Mouse (Mus musculus): ENCODE data around the gene Gm42878. TPM values are rescaled to one million over a fixed set of nuclear protein-coding genes. Genes with fewer than 3 reads are reported as not detected.
"Not testable (repeated sequence)": the region's sequence is repeated elsewhere in the genome, so short reads cannot be mapped to it uniquely, and the experiment has no call there.

Gene Gm42878
- polyA plus RNA-seq, 1 experiment from 2014 or later, result not detected

GRCm38 (mm10) chr5:121519758-121520157 lies 25.5 kb downstream of the Gm42878 start:
- ATAC-seq (ENCODE audit: low read depth); H3K9me3 ChIP-seq; H3K27me3 ChIP-seq; H3K4me2 ChIP-seq; H3K4me1 ChIP-seq (replicated peaks); H3K27ac ChIP-seq (replicated peaks); H3K4me3 ChIP-seq; H3K9ac ChIP-seq: not testable (repeated sequence)
- WGBS, result 87% methylated on average over 11 of the region's 17 CpGs
- peaks cover 62% of the 10 kb centered on the region for H3K36me3 ChIP-seq

- Histone ChIP-seq H3K9ac (no peak overlapping the region), H3K4me1 (replicated peaks) (no peaks in the 10 kb centered on the region), H3K4me3 (no peak overlapping the region), H3K36me3 (peaks cover 54% of the 10 kb centered on the region), H3K9me3 (no peaks in the 10 kb centered on the region), H3K27ac (replicated peaks) (no peak overlapping the region), H3K27me3 (no peaks in the 10 kb centered on the region), H3K4me2 (no peak overlapping the region)
- no peak for ATAC-seq (ENCODE audit: low read depth)
- WGBS, result 93% methylated on average over 9 of the region's 9 CpGs
Measured at GRCm38 (mm10) chr5:121518983-121519382, 26.3 kb downstream of the Gm42878 start.

DNA sequence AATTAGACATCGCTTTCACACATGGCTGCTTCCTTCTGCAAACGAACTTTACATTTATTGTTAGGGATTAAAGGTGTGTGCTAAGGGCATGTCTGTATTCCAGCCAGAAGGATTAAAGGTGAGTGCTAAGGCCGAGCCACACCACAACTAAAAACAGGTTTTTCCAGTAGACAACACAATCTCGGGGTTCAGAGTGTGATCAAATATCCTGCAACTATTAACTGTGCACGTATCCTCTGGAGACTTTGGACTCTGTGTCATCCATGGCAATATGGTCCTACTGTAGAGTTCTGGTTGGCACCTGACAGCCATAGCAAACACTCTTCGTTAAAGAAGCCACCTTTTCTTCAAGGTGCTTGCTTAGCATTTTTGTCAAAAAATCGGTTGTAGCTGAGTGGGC lies 35.3 kb downstream of the Gm42878 start:
- Histone ChIP-seq H3K4me1 (replicated peaks) (no peaks in the 10 kb centered on the region), H3K4me2 (no peak overlapping the region), H3K9ac (no peak overlapping the region), H3K4me3 (no peak overlapping the region), H3K36me3 (no peaks in the 10 kb centered on the region), H3K27me3 (no peaks in the 10 kb centered on the region), H3K27ac (replicated peaks) (no peak overlapping the region), H3K9me3 (no peaks in the 10 kb centered on the region)
- WGBS, result 84% methylated on average over 7 of the region's 7 CpGs
- no peak for ATAC-seq (ENCODE audit: low read depth)

DNA sequence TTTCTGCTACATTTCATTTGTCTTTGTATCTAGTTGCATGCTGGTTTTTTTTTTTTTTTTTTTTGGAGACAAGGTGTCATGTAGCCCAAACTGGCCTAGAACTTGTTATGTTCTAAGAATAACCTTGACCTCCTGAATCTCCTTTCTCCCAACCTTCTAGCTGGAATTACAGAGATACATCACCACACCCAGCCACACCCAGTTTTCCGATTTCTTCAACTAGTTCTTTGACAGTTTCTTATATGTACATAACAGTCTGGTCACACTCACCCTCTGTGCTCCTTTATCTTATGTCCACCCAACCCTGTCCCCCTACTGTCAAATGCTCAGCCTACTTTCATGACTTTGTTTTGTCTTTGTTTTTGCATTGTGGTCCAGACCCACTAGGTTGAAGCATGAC lies 38.4 kb downstream of the Gm42878 start:
- Histone ChIP-seq H3K9me3 (no peaks in the 10 kb centered on the region), H3K4me2 (no peak overlapping the region), H3K9ac (no peak overlapping the region), H3K27me3 (no peaks in the 10 kb centered on the region), H3K27ac (replicated peaks) (no peak overlapping the region), H3K36me3 (no peaks in the 10 kb centered on the region), H3K4me3 (no peak overlapping the region), H3K4me1 (replicated peaks) (no peaks in the 10 kb centered on the region)
- ATAC-seq (ENCODE audit: low read depth), result no peak
- 100% methylated on average over 1 of the region's 1 CpGs for WGBS

GRCm38 (mm10) chr5:121503231-121503630 lies 42.1 kb downstream of the Gm42878 start, which contains the start of gene Adam1b:
Gene Adam1b (minus strand): TSS chr5:121503435.
- Histone ChIP-seq H3K27ac (replicated peaks) (no peak within 1 kb of the TSS), H3K4me1 (replicated peaks) (no peaks in the 10 kb centered on the region), H3K9me3 (no peaks in the 10 kb centered on the region), H3K27me3 (no peaks in the 10 kb centered on the region), H3K36me3 (no peaks in the 10 kb centered on the region), H3K4me2 (no peak within 1 kb of the TSS), H3K9ac (no peak within 1 kb of the TSS), H3K4me3 (no peak within 1 kb of the TSS)
- 86% methylated on average over 3 of the region's 3 CpGs for WGBS
- no peak for ATAC-seq (ENCODE audit: low read depth)

DNA sequence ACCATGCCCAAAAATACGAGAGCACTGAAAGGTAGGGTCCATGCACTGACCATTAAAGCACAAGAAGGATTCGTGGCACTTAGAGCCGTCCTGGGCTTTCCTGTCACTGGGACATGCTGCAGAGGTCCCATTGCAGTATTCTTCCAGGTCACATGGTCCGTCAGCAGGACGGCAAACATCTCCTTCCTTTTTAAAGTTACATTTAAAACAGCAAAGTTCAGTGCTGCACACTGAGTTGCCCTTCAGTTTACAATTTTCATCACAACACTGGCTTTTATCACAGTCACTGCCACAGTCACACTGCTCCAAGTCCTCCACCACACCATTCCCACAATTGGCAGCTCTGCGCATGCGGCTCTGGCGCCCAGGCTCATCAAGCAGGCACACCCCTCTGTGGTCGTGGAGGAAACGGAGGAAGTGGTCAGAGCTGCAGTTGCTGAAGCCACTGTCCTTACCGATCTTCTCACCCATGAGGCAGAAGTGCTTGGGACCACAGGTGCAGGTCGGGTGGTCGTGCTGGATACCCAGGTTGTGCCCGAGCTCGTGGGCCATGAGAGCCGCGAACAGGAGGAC lies 43.8 kb downstream of the Gm42878 start:
- H3K36me3 ChIP-seq; H3K9ac ChIP-seq; H3K4me2 ChIP-seq; ATAC-seq (ENCODE audit: low read depth); H3K9me3 ChIP-seq; H3K4me1 ChIP-seq (replicated peaks); H3K27ac ChIP-seq (replicated peaks); H3K27me3 ChIP-seq; H3K4me3 ChIP-seq: not testable (repeated sequence)
- WGBS, result 81% methylated on average over 11 of the region's 17 CpGs

GRCm38 (mm10) chr5:121500719-121501118 lies 44.6 kb downstream of the Gm42878 start:
- ATAC-seq (ENCODE audit: low read depth), result no peak
- Histone ChIP-seq H3K27ac (replicated peaks) (no peak overlapping the region), H3K4me1 (replicated peaks) (no peaks in the 10 kb centered on the region), H3K4me2 (no peak overlapping the region), H3K9me3 (no peaks in the 10 kb centered on the region), H3K9ac (no peak overlapping the region), H3K27me3 (no peaks in the 10 kb centered on the region), H3K4me3 (no peak overlapping the region), H3K36me3 (no peaks in the 10 kb centered on the region)
- 75% methylated on average over 7 of the region's 7 CpGs for WGBS

- Histone ChIP-seq H3K36me3 (no peaks in the 10 kb centered on the region), H3K27ac (replicated peaks) (no peak overlapping the region), H3K27me3 (no peaks in the 10 kb centered on the region), H3K4me1 (replicated peaks) (no peaks in the 10 kb centered on the region), H3K9me3 (no peaks in the 10 kb centered on the region), H3K9ac (no peak overlapping the region), H3K4me3 (no peak overlapping the region), H3K4me2 (no peak overlapping the region)
- 79% methylated on average over 8 of the region's 8 CpGs for WGBS
- no peak for ATAC-seq (ENCODE audit: low read depth)
Measured at GRCm38 (mm10) chr5:121493305-121493704, 52.0 kb downstream of the Gm42878 start.

GRCm38 (mm10) chr5:121484801-121485200 lies 60.5 kb downstream of the Gm42878 start:
- no peaks in the 10 kb centered on the region for H3K27me3 ChIP-seq
- no peak overlapping the region for H3K9ac ChIP-seq
- no peak overlapping the region for H3K27ac ChIP-seq (replicated peaks)
- H3K4me1 ChIP-seq (replicated peaks), result no peaks in the 10 kb centered on the region
- H3K4me2 ChIP-seq, result no peak overlapping the region
- 80% methylated on average over 5 of the region's 5 CpGs for WGBS
- no peaks in the 10 kb centered on the region for H3K9me3 ChIP-seq
- no peak for ATAC-seq (ENCODE audit: low read depth)
- no peaks in the 10 kb centered on the region for H3K36me3 ChIP-seq
- no peak overlapping the region for H3K4me3 ChIP-seq

GRCm38 (mm10) chr5:121477680-121478079 lies 67.6 kb downstream of the Gm42878 start:
- no peak overlapping the region for H3K27ac ChIP-seq (replicated peaks)
- no peaks in the 10 kb centered on the region for H3K27me3 ChIP-seq
- no peak overlapping the region for H3K9ac ChIP-seq
- no peak overlapping the region for H3K4me2 ChIP-seq
- H3K36me3 ChIP-seq, result no peaks in the 10 kb centered on the region
- ATAC-seq (ENCODE audit: low read depth), result no peak
- WGBS, result 38% methylated on average over 3 of the region's 3 CpGs
- no peaks in the 10 kb centered on the region for H3K4me1 ChIP-seq (replicated peaks)
- H3K9me3 ChIP-seq, result no peaks in the 10 kb centered on the region
- H3K4me3 ChIP-seq, result no peak overlapping the region

DNA sequence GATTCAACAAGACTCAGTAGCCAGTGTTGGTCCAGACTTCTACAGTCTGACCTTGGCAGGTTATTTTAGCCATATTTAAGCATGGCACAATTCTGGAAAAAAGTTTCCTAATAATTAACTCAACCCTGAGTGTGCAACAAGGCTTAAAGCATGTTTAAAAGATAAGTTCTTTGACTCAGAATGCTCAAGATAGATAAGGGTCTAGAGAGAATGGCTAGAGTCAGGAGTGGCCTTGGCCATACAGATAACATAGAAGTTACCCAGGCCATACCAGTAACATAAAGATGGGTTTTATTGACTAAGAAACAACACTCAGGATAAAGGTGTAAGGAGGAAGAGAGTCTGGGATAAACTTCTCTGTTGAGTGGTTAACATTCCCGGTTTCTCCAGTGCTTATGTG lies 69.2 kb downstream of the Gm42878 start:
- Histone ChIP-seq H3K9me3 (no peaks in the 10 kb centered on the region), H3K27ac (replicated peaks) (no peak overlapping the region), H3K4me2 (no peak overlapping the region), H3K4me1 (replicated peaks) (no peaks in the 10 kb centered on the region), H3K27me3 (no peaks in the 10 kb centered on the region), H3K9ac (no peak overlapping the region), H3K4me3 (no peak overlapping the region), H3K36me3 (no peaks in the 10 kb centered on the region)
- WGBS, result 78% methylated on average over 1 of the region's 1 CpGs
- no peak for ATAC-seq (ENCODE audit: low read depth)

GRCm38 (mm10) chr5:121474610-121475009 lies 70.7 kb downstream of the Gm42878 start:
- H3K4me2 ChIP-seq, result no peak overlapping the region
- H3K27ac ChIP-seq (replicated peaks), result no peak overlapping the region
- no peaks in the 10 kb centered on the region for H3K27me3 ChIP-seq
- ATAC-seq (ENCODE audit: low read depth), result no peak
- 85% methylated on average over 7 of the region's 7 CpGs for WGBS
- H3K36me3 ChIP-seq, result no peaks in the 10 kb centered on the region
- H3K9me3 ChIP-seq, result no peaks in the 10 kb centered on the region
- no peaks in the 10 kb centered on the region for H3K4me1 ChIP-seq (replicated peaks)
- H3K9ac ChIP-seq, result no peak overlapping the region
- no peak overlapping the region for H3K4me3 ChIP-seq

DNA sequence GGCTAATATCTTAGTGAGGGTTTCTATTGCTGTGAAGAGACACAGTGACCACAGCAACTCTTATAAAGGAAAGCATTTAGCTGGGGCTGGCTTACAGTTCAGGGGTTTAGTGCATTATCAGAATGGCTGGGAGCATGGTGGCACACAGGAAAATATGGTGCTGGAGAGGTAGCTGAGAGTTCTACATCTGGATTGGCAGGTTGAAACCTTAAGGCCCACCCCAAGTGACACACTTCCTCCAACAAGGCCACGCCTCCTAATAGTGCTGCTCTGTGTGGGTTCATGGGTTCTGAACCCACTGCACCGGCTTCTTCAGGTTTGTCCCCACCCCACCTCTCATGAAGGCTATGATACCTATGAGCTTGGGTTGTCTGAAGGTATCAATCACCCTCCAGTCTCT lies 72.9 kb downstream of the Gm42878 start:
- ATAC-seq (ENCODE audit: low read depth), result no peak
- Histone ChIP-seq H3K36me3 (no peaks in the 10 kb centered on the region), H3K4me3 (no peak overlapping the region), H3K4me2 (no peak overlapping the region), H3K4me1 (replicated peaks) (no peaks in the 10 kb centered on the region), H3K9ac (no peak overlapping the region), H3K27me3 (no peaks in the 10 kb centered on the region), H3K9me3 (no peaks in the 10 kb centered on the region), H3K27ac (replicated peaks) (no peak overlapping the region)
- 92% methylated on average over 2 of the region's 2 CpGs for WGBS
